Comparison of ENCODE assay signal across 14 mouse cellular contexts in the genomic region with DNA sequence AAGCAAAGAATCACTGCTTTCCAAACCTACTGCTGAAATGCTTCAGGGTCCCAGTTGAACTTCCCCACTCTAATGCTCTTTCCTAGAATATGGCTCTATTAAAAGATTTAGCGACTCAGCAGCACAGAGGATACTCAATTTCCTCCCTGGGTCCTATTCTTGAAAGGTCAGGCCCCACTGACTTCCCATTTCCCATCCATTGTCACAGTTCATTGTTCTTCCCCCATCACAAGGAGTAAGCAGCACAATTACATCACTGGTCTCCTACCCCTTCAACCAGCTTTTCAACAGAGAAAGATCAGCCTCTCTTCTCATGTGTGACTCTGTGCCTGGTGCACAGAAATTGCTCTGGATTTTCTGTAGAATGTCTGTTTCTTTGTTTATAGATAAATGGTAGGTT.
DNase-seq lines count a peak whose midpoint lies in the region; ATAC-seq and TF ChIP-seq lines count a peak whose summit lies in the region.
"Had no signal": no experiment of that assay in that cellular context is flagged by ENCODE, and none has a peak within 500 bp of the region (broad histone marks: within the 10 kb centered on the region; RNA-seq: fewer than 3 reads in every experiment).

No protein-coding gene starts in this region.

- H3K4me3 ChIP-seq in heart, embryonic 11.5 days (ENCODE audit: low read depth, low read length): no peak overlapping the region
- no peak overlapping the region for H3K4me3 ChIP-seq in lung, postnatal 0 days (ENCODE audit: low read depth, low read length)
- no peak overlapping the region for H3K4me3 ChIP-seq in liver, embryonic 12.5 days
- H3K4me3 ChIP-seq: embryonic facial prominence, embryonic 12.5 days; forebrain, embryonic 12.5 days; hindbrain, embryonic 15.5 days had no signal

- no peaks in the 10 kb centered on the region for H3K27me3 ChIP-seq in heart, embryonic 11.5 days (ENCODE audit: control insufficient read depth, insufficient read depth, low read length)
- H3K27me3 ChIP-seq in lung, postnatal 0 days (replicated peaks; ENCODE audit: insufficient read depth, low read length): no peaks in the 10 kb centered on the region
- no peaks in the 10 kb centered on the region for H3K27me3 ChIP-seq in liver, embryonic 12.5 days (replicated peaks)
- H3K27me3 ChIP-seq: embryonic facial prominence, embryonic 12.5 days; forebrain, embryonic 12.5 days; hindbrain, embryonic 15.5 days had no signal

- WGBS in heart, embryonic 11.5 days (ENCODE audit: insufficient replicate concordance): 55% methylated on average over 1 of the region's 1 CpGs
- WGBS in lung, postnatal 0 days: 57% methylated on average over 1 of the region's 1 CpGs
- WGBS in liver, embryonic 12.5 days (ENCODE audit: insufficient replicate concordance): 17% methylated on average over 1 of the region's 1 CpGs

- peak; percentile 9 to 47 for DNase-seq in heart, adult 9 months (ENCODE audit: low spot score in 2 of 2)
- DNase-seq in lung, postnatal 0 days (ENCODE audit: low spot score): peak; percentile 6
- no peak for DNase-seq in lung, postnatal 10 days
- DNase-seq in skeletal muscle tissue, adult 2 months (ENCODE audit: low read depth, low spot score): peak; percentile 4
- DNase-seq in spleen, postnatal 4 days (ENCODE audit: low spot score in 2 of 2): no peak
- no peak for DNase-seq in natural killer cell, adult 2 months (ENCODE audit: low spot score in 2 of 2)
- DNase-seq: cerebellum, adult 8-10 months; thymus, postnatal 4 days had no signal

- H3K36me3 ChIP-seq in heart, embryonic 11.5 days (ENCODE audit: control insufficient read depth, insufficient read depth, low read length): no peaks in the 10 kb centered on the region
- H3K36me3 ChIP-seq in lung, postnatal 0 days (ENCODE audit: insufficient read depth, low read length): no peaks in the 10 kb centered on the region
- H3K36me3 ChIP-seq in liver, embryonic 12.5 days: no peaks in the 10 kb centered on the region
- H3K36me3 ChIP-seq: embryonic facial prominence, embryonic 12.5 days; forebrain, embryonic 12.5 days; hindbrain, embryonic 15.5 days had no signal

- no peak overlapping the region for H3K9ac ChIP-seq in heart, embryonic 11.5 days (ENCODE audit: low read depth, low read length)
- H3K9ac ChIP-seq in lung, postnatal 0 days (replicated peaks; ENCODE audit: low read depth): no peak overlapping the region
- H3K9ac ChIP-seq in liver, embryonic 12.5 days: no peak overlapping the region
- H3K9ac ChIP-seq: embryonic facial prominence, embryonic 12.5 days; forebrain, embryonic 12.5 days; hindbrain, embryonic 15.5 days had no signal

- H3K27ac ChIP-seq in heart, embryonic 11.5 days (ENCODE audit: low read depth, low read length): no peak overlapping the region
- H3K27ac ChIP-seq in lung, postnatal 0 days (ENCODE audit: low read length): no peak overlapping the region
- H3K27ac ChIP-seq in liver, embryonic 12.5 days: no peak overlapping the region
- H3K27ac ChIP-seq: embryonic facial prominence, embryonic 12.5 days; forebrain, embryonic 12.5 days; hindbrain, embryonic 15.5 days had no signal

- TF ChIP-seq CTCF in lung, postnatal 0 days (IDR thresholded peaks at IDR 0.05): no peak

- no peak for TF ChIP-seq EP300 in lung, postnatal 0 days (IDR thresholded peaks at IDR 0.05)

- no peak for ATAC-seq in heart, embryonic 11.5 days (replicated peaks; ENCODE audit: insufficient number of reproducible peaks, low FRiP score, low TSS enrichment)
- no peak for ATAC-seq in lung, postnatal 0 days
- 0 out of 2 replicates have a peak, but pooled peaks have one; percentile 24 for ATAC-seq in liver, embryonic 12.5 days
- ATAC-seq: activated CD4-positive, CD25-positive, alpha-beta regulatory T cell, adult 4 months had no signal

- H3K4me2 ChIP-seq in heart, embryonic 11.5 days: no peak overlapping the region
- no peak overlapping the region for H3K4me2 ChIP-seq in lung, postnatal 0 days (replicated peaks; ENCODE audit: low read depth, low read length)
- no peak overlapping the region for H3K4me2 ChIP-seq in liver, embryonic 12.5 days
- H3K4me2 ChIP-seq: embryonic facial prominence, embryonic 12.5 days; forebrain, embryonic 12.5 days; hindbrain, embryonic 15.5 days had no signal

- H3K4me1 ChIP-seq in heart, embryonic 11.5 days (ENCODE audit: control insufficient read depth, insufficient read depth, low read length): no peaks in the 10 kb centered on the region
- no peaks in the 10 kb centered on the region for H3K4me1 ChIP-seq in lung, postnatal 0 days (ENCODE audit: insufficient read depth, low read depth, low read length)
- peaks cover 11% of the 10 kb centered on the region for H3K4me1 ChIP-seq in liver, embryonic 12.5 days
- H3K4me1 ChIP-seq: embryonic facial prominence, embryonic 12.5 days; forebrain, embryonic 12.5 days; hindbrain, embryonic 15.5 days had no signal

- H3K9me3 ChIP-seq in heart, embryonic 11.5 days (replicated peaks; ENCODE audit: control insufficient read depth, low read length): no peaks in the 10 kb centered on the region
- no peaks in the 10 kb centered on the region for H3K9me3 ChIP-seq in lung, postnatal 0 days (ENCODE audit: low read length)
- H3K9me3 ChIP-seq in liver, embryonic 12.5 days (replicated peaks): no peaks in the 10 kb centered on the region
- H3K9me3 ChIP-seq: embryonic facial prominence, embryonic 12.5 days; forebrain, embryonic 12.5 days; hindbrain, embryonic 15.5 days had no signal

Comparison
In these comparisons a context has a peak if more than half of its experiments do, and no peak if none do; other contexts are left out.
1. DNase-seq: peak in heart, adult 9 months (2 of 2), lung, postnatal 0 days (single experiment) and skeletal muscle tissue, adult 2 months (single experiment); none in lung, postnatal 10 days (single experiment), spleen, postnatal 4 days (0 of 2) and natural killer cell, adult 2 months (0 of 2).